Mouse (Mus musculus) bone marrow macrophage, adult 2 months (primary cell): ENCODE results near the gene Gabrr3. TPM values are rescaled to one million over a fixed set of nuclear protein-coding genes. Genes with fewer than 3 reads are reported as not detected.
"Not testable (repeated sequence)": the region's sequence is repeated elsewhere in the genome, so short reads cannot be mapped to it uniquely, and the experiment has no call there.

Source experiments
- H3K27ac ChIP-seq: 2 replicates; pipeline ENCODE4 v1.5.1; 2012; ENCODE audit warnings: low read depth, low read length; ENCODE audit not compliant: insufficient read depth
- H3K4me1 ChIP-seq: 2 replicates; pipeline ENCODE4 v1.6.1; 2012; ENCODE audit warnings: low read length; ENCODE audit not compliant: control insufficient read depth, insufficient read depth
- H3K4me3 ChIP-seq: 2 replicates; pipeline ENCODE4 v1.5.1; 2012; ENCODE audit warnings: mild to moderate bottlenecking, low read length, moderate library complexity; ENCODE audit not compliant: insufficient read depth
- CTCF ChIP-seq: IDR thresholded peaks from 2 replicates; pipeline ENCODE4 v1.5.1; 2012; ENCODE audit warnings: low read depth, mild to moderate bottlenecking, low read length, moderate library complexity
- POLR2A ChIP-seq: IDR thresholded peaks from 2 replicates; pipeline ENCODE4 v1.6.1; 2012; ENCODE audit warnings: mild to moderate bottlenecking, low read depth, low read length, borderline replicate concordance
- polyA plus RNA-seq: library from polyadenylated mRNA; stranded (reverse); fragments of >200 nt; gene quantifications from 2 replicates; pipeline ENCODE4 v1.2.4, GENCODE M21; 2012; ENCODE audit not compliant: missing spikeins, insufficient read depth, insufficient read length

Gabrr3 gene
- polyA plus RNA-seq, 1 experiment, result not detected

DNA sequence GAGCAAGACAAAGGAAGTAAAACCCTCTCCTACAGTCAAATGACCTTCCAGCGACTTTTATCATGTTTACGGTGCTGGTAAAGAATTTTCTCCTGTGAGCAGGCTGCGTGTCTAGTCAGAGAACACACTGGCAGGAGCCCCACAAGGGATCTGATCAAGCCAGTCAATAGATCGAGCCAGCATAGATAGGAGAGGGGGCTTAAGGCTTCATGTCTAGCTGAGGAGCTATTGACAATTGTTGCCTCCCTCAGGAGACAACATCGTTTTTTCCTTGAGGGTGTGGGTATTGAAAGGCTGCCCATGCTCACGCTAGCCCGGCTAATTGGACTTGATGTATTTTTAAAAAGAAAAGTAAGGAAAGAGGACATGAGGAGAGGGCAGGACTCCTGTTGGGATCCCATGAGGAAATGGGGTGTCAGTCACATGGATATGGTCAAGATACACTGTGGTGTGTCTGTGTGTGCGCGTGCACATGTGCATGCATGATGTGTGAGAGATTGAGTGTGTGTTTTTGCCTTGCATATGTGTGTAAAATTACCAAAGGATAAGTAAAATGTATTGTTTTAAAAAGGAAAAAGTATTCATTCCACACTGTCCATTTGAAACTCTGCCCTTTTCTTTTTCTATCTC lies 13.2 kb downstream of the Gabrr3 start:
- no peak overlapping the region for H3K27ac ChIP-seq
- TF ChIP-seq POLR2A (no peak), CTCF (no peak)
- H3K4me1 ChIP-seq, result no peaks in the 10 kb centered on the region
- no peak overlapping the region for H3K4me3 ChIP-seq

DNA sequence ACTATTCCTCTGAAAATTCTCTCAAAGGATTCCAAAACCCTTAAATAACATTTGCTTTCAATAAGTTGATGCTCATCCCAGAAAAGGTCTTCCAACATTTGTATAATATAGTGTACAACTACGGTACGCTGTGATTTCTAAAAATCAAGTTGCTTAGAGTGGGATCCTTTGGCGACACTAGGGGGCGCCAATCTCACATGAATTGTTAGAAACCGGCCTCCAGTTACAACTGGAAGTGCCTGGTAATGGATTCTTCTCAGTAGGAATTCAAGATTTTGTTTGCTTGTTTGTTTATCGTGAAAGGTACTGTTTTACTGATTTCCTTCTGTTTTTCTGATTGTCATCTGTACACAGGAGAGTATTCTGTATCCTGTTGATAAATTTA lies 13.7 kb downstream of the Gabrr3 start:
- H3K4me3 ChIP-seq, result no peak overlapping the region

DNA sequence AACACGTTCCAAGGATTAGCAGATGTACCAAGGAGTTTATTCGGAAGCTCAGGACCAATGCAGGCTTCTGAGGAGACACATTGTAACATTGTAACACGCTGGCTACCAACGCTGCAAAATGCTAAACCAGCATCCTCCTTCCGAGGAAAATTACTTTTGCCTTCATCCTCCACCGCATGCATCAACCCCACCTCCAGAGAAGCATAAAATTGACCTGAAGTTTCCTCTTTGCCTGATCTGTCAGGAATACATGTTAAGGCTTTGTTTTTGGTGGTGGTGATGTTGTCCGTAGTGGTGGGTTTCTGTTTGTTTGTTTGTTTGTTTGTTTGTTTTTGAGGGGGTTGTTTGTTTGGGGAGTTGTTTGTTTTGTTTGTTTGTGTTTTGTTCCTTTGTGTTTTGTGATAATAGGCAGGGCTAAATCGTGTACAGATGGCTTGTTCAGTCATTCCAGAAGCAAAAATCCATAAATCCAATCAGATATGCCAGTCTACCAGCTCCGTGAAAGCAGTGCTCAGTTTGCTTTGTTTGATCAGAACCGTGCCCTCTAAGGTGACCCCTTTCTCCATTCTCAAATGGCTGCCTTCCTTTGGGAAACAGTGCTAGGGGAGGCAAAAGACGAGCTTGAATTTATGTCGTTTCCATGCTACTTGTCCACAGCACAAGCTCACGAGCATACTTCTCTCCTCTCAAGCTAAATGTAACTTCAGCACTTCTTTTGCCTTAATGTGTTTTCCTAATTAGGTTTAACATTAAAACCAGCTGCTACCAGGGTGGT lies 14.6 kb downstream of the Gabrr3 start:
- Histone ChIP-seq H3K27ac (no peak overlapping the region), H3K4me3 (no peak overlapping the region), H3K4me1 (no peaks in the 10 kb centered on the region)
- no peak for TF ChIP-seq POLR2A
- TF ChIP-seq CTCF, result no peak

More for the DNA sequence above, 13.7 kb downstream of the Gabrr3 start:
- Histone ChIP-seq H3K4me1 (no peaks in the 10 kb centered on the region), H3K27ac (no peak overlapping the region)
- TF ChIP-seq CTCF, result no peak
- TF ChIP-seq POLR2A, result no peak

DNA sequence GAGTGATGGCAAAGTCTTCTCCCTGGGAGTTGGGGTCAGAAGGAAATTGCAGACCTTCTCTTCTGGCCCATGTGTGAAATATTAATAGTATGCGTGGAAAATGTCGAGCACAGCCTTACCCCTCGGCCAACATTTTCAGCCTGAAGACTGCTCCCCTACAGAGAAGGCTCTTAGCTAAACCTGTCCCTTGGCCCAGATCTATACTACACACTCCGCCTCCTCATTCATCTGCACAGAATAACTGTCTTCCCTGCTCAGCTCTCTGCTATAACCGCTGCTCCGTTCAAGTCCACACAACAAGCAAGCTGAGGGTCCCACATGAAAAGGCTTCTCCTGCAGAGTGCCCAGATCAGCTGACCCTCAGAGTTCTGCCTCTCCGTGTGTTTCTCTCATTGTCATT lies 20.8 kb downstream of the Gabrr3 start:
- Histone ChIP-seq H3K27ac (no peak overlapping the region), H3K4me1 (no peaks in the 10 kb centered on the region), H3K4me3 (no peak overlapping the region)
- TF ChIP-seq CTCF, result no peak

DNA sequence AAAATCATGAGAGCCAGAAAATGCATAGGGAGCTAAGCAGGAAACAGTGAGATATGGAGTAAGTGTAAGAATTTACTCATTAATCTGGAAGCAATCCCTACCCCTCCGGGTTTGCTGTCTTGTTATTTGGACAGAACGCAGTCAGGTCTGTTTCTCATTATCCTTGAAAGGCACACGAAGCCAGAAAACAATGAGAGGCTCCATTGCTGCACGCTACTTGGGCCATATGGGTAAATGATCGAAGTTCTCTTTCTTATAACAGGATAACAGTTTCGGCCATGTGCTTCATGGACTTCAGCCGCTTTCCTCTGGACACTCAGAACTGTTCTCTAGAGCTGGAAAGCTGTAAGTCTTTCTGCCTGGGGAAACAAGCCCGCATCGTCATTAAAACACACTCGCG lies 26.0 kb downstream of the Gabrr3 start:
- H3K4me3 ChIP-seq, result no peak overlapping the region
- H3K27ac ChIP-seq, result no peak overlapping the region
- H3K4me1 ChIP-seq, result no peaks in the 10 kb centered on the region
- TF ChIP-seq CTCF (no peak), POLR2A (no peak)

DNA sequence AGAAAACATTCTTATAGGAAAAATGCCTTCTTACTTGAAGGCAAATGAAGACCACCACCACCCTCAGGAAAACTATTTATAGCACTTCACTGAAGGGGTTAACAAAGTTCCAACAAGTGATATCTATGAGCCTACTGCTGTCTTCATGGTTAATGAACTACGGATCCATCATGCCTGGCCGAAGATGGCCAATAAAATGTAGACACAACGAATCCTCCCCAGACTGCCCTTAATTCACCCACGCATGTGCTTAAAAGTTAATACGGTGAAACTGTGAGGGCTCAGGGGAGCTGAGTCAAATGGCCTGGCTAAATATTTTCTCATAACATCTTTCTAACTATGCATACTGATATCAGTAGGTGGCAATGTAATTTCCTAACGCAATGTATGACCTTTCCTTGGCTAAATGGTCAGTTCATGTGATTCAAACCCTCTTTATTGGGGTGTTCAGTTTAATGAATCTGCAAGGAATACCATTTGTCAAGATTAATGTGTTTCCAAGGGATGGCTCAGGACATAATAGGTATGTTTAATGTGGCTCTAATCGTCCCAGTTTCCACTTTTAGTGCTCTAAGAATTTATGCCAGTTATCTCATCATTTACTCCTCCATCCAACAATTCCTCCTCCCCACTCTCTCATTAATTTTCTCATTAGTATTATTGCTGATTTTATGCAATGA lies 37.9 kb downstream of the Gabrr3 start:
- Histone ChIP-seq H3K4me1 (no peaks in the 10 kb centered on the region), H3K27ac (no peak overlapping the region), H3K4me3 (no peak overlapping the region)
- TF ChIP-seq CTCF (no peak), POLR2A (no peak)

DNA sequence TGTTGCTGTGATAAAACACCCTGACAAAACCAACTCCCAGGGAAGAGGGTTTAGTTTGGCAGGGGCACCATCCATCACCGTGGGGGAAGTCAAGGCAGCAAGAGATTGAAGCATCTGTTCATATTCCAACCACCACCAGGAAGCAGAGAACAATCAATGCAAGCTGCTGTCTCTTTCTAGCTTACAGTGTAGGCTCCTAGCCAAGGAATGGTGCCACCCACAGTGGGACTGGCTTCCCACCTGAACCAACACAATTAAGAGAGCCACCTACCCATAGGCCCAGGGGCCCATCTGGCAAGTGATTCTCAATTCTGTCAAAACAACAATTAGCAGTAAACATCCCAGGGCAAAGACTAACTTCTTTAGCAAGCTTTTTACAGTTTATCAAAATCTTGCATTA lies 41.0 kb downstream of the Gabrr3 start:
- Histone ChIP-seq H3K4me1 (no peaks in the 10 kb centered on the region), H3K27ac (no peak overlapping the region), H3K4me3 (no peak overlapping the region)
- no peak for TF ChIP-seq POLR2A
- TF ChIP-seq CTCF, result no peak

DNA sequence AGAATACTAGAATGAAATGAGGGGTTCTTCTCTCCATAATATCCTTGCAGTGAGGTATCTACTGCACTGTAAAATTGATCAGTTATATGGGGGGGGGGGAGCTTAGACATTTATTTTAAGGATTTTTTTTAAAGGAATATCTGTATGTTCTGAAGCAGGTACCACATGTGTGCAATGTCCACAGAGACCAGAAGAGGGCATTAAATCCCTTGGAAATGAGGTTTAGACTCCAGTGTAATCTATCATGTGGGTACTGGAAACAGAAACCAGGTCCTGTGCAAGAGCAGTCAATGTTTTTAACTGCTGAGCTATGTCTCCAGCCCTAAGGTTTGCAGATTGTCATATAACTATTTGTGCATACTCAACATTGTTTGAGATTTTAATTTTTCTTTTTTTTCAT lies 42.0 kb downstream of the Gabrr3 start:
- no peaks in the 10 kb centered on the region for H3K4me1 ChIP-seq
- H3K4me3 ChIP-seq, result no peak overlapping the region
- no peak overlapping the region for H3K27ac ChIP-seq
- TF ChIP-seq POLR2A, result no peak
- TF ChIP-seq CTCF, result no peak

DNA sequence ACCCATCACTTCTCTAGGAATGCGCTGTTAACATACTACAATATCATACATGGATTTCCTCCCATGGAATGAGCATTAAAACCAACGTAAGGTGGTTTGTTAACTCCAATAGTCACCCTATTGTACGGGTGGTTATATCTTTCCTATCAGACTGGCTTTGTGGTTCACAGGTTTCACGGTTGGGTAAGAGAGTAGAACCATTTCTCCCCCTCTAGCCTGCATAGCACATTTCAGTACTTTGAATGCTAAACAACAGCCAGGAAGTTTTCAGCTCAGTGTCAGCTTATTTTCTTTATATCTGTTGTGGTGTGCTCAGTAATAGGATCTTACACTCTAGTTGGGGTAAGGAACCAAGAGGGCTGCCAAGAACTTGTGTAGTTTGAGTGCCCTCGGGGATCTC lies 44.7 kb downstream of the Gabrr3 start:
- no peak overlapping the region for H3K4me3 ChIP-seq
- no peak for TF ChIP-seq CTCF
- no peak overlapping the region for H3K27ac ChIP-seq
- H3K4me1 ChIP-seq, result no peaks in the 10 kb centered on the region

DNA sequence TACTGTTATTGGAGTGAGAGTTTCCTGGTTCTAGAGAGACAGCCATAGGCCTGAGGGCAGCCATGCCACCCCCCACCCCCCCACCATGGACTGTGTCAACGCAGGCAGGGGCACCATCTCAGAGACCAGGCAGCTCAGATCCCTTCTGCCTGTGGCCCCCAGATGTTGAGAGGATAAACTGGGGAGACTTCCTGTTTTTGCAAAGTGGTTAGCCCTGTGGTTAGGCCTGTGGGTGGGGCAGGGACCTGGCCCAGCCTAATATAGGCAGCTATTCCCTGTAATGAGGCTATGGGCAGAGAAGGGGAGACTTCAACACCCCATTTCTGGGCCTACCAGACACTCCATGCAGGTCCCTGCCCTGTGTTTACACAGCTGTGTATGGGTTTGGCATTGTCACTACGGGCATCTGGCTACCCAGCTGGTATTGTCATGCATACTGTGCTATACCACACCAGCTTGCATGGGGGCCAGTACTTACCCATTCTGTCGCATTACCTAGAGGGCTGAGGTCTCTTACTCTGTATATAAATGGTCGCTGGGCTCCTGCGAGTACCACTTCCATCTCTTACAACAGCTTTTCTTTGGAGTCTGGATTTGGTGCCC lies 52.2 kb downstream of the Gabrr3 start:
- not testable (repeated sequence) for H3K4me1 ChIP-seq, H3K27ac ChIP-seq, H3K4me3 ChIP-seq
